Comparison of ENCODE assay signal across 15 mouse cellular contexts in genomic region chr2:173448546-173449187, GRCm38 (mm10).
DNase-seq lines count a peak whose midpoint lies in the region; ATAC-seq lines count a peak whose summit lies in the region.
"Had no signal": no experiment of that assay in that cellular context is flagged by ENCODE, and none has a peak within 500 bp of the region (broad histone marks: within the 10 kb centered on the region; RNA-seq: fewer than 3 reads in every experiment).

No protein-coding gene starts in this region.

- H3K9me3 ChIP-seq in kidney, embryonic 14.5 days (ENCODE audit: control insufficient read depth, low read length): no peaks in the 10 kb centered on the region
- 0 out of 2 replicates have a peak, but pooled peaks cover 4% of the 10 kb centered on the region for H3K9me3 ChIP-seq in forebrain, embryonic 14.5 days (replicated peaks; ENCODE audit: control insufficient read depth, low read length)
- H3K9me3 ChIP-seq: limb, embryonic 15.5 days had no signal

- 79% methylated on average over 11 of the region's 11 CpGs for WGBS in kidney, embryonic 14.5 days
- 93% methylated on average over 11 of the region's 11 CpGs for WGBS in forebrain, embryonic 14.5 days

- H3K36me3 ChIP-seq in kidney, embryonic 14.5 days (ENCODE audit: control insufficient read depth, insufficient read depth, low read length): no peaks in the 10 kb centered on the region
- H3K36me3 ChIP-seq in forebrain, embryonic 14.5 days (ENCODE audit: control insufficient read depth, insufficient read depth, low read length): no peaks in the 10 kb centered on the region
- H3K36me3 ChIP-seq: limb, embryonic 15.5 days had no signal

- H3K4me2 ChIP-seq in kidney, embryonic 14.5 days (replicated peaks; ENCODE audit: low read depth, low read length): no peak overlapping the region
- H3K4me2 ChIP-seq in forebrain, embryonic 14.5 days (ENCODE audit: low read length): no peak overlapping the region
- H3K4me2 ChIP-seq: hindbrain, embryonic 14.5 days; limb, embryonic 15.5 days had no signal

- 0 out of 2 replicates have a peak, but pooled peaks cover 9% of the 10 kb centered on the region for H3K4me1 ChIP-seq in kidney, embryonic 14.5 days (ENCODE audit: control insufficient read depth, insufficient read depth, low read length)
- H3K4me1 ChIP-seq in forebrain, embryonic 14.5 days (ENCODE audit: control insufficient read depth, insufficient read depth, low read length): no peaks in the 10 kb centered on the region

- DNase-seq in kidney, postnatal 14 days: no peak
- peak; percentile 49 for DNase-seq in thymus, postnatal 4 days
- DNase-seq in thymus, postnatal 10 days (ENCODE audit: low spot score in 2 of 2): no peak
- DNase-seq in ovary, postnatal 10 days (ENCODE audit: low spot score): no peak
- DNase-seq in forebrain, embryonic 14.5 days (ENCODE audit: low spot score): no peak
- no peak for DNase-seq in right cerebral cortex, postnatal 4 days
- DNase-seq: adrenal gland, postnatal 10 days; gastrocnemius, postnatal 10 days had no signal

- no peak overlapping the region for H3K9ac ChIP-seq in kidney, embryonic 14.5 days (ENCODE audit: low read depth, low read length)
- H3K9ac ChIP-seq in forebrain, embryonic 14.5 days (ENCODE audit: low read length): no peak overlapping the region
- H3K9ac ChIP-seq: hindbrain, embryonic 14.5 days; limb, embryonic 15.5 days had no signal

- H3K27me3 ChIP-seq in kidney, embryonic 14.5 days (ENCODE audit: control insufficient read depth, insufficient read depth, low read length): no peaks in the 10 kb centered on the region
- H3K27me3 ChIP-seq in forebrain, embryonic 14.5 days (replicated peaks; ENCODE audit: control insufficient read depth, insufficient read depth, low read length): no peaks in the 10 kb centered on the region
- H3K27me3 ChIP-seq: limb, embryonic 15.5 days; Patski had no signal

- H3K4me3 ChIP-seq in kidney, embryonic 14.5 days (ENCODE audit: low read length): no peak overlapping the region
- no peak overlapping the region for H3K4me3 ChIP-seq in forebrain, embryonic 14.5 days (ENCODE audit: low read depth, low read length)
- H3K4me3 ChIP-seq: left cerebral cortex, adult 2 months; limb, embryonic 15.5 days had no signal

- peak overlapping the region; percentile 19; the same call in 1 of the 2 replicates for H3K27ac ChIP-seq in kidney, embryonic 14.5 days (ENCODE audit: low read depth, low read length)
- H3K27ac ChIP-seq in forebrain, embryonic 14.5 days (ENCODE audit: low read depth, low read length): no peak overlapping the region
- H3K27ac ChIP-seq: hindbrain, embryonic 14.5 days; left cerebral cortex, adult 2 months; limb, embryonic 15.5 days had no signal

- no peak for ATAC-seq in kidney, embryonic 14.5 days (ENCODE audit: low FRiP score, low TSS enrichment)
- peak; percentile 51 for ATAC-seq in megakaryocyte progenitor cell, adult 5-6 weeks (replicated peaks; ENCODE audit: poor library complexity)
- ATAC-seq in forebrain, embryonic 14.5 days: no peak
- ATAC-seq: forebrain, embryonic 16.5 days; Patski had no signal
